Comparison of ENCODE assay signal across 8 mouse cellular contexts in genomic region chr2:29803400-29803831, GRCm38 (mm10). TPM values are rescaled to one million over a fixed set of nuclear protein-coding genes. Genes with fewer than 3 reads are reported as not detected.
DNase-seq lines count a peak whose midpoint lies in the region; ATAC-seq and TF ChIP-seq lines count a peak whose summit lies in the region.

No protein-coding gene starts in this region.

- WGBS in cerebellum, adult 2 months = 9% methylated on average over 6 of the region's 6 CpGs
- WGBS in bone marrow, adult 2 months = 33% methylated on average over 6 of the region's 6 CpGs
- WGBS in forebrain, embryonic 14.5 days = 22% methylated on average over 6 of the region's 6 CpGs
- 20% methylated on average over 6 of the region's 6 CpGs for WGBS in kidney, embryonic 16.5 days
- WGBS in macrophage (ENCODE audit: missing documents) = 48% methylated on average over 6 of the region's 6 CpGs

- peak overlapping the region; percentile 57 for H3K4me2 ChIP-seq in forebrain, embryonic 14.5 days (ENCODE audit: low read length)
- peak overlapping the region; percentile 91 for H3K4me2 ChIP-seq in kidney, embryonic 16.5 days (replicated peaks; ENCODE audit: low read depth, low read length)

- peak overlapping the region; percentile 73 for H3K27ac ChIP-seq in cerebellum, adult 2 months (ENCODE audit: insufficient read depth, low read length)
- H3K27ac ChIP-seq in bone marrow, adult 2 months (ENCODE audit: control insufficient read depth, insufficient read depth, low read depth, low read length, poor library complexity) = no peak overlapping the region
- H3K27ac ChIP-seq in forebrain, embryonic 14.5 days (ENCODE audit: low read depth, low read length) = 0 out of 2 replicates have a peak overlapping the region, but pooled peaks have one; percentile 88
- H3K27ac ChIP-seq in kidney, embryonic 16.5 days (ENCODE audit: low read length) = peak overlapping the region; percentile 43; the same call in 1 of the 2 replicates
- no peak overlapping the region for H3K27ac ChIP-seq in macrophage

- no peaks in the 10 kb centered on the region for H3K27me3 ChIP-seq in cerebellum, adult 2 months (ENCODE audit: control insufficient read depth, insufficient read depth, low read length)
- no peaks in the 10 kb centered on the region for H3K27me3 ChIP-seq in forebrain, embryonic 14.5 days (replicated peaks; ENCODE audit: control insufficient read depth, insufficient read depth, low read length)
- H3K27me3 ChIP-seq in kidney, embryonic 16.5 days (ENCODE audit: insufficient read depth, low read length) = no peaks in the 10 kb centered on the region

- H3K79me2 ChIP-seq in macrophage (ENCODE audit: inconsistent target) = no peaks in the 10 kb centered on the region

- ATAC-seq in cerebellum, adult (ENCODE audit: insufficient number of reproducible peaks, low FRiP score, low TSS enrichment) = no peak
- ATAC-seq in forebrain, embryonic 14.5 days = no peak
- ATAC-seq in kidney, embryonic 16.5 days (ENCODE audit: low FRiP score, low TSS enrichment) = peak; percentile 52; the same call in 1 of the 2 replicates

- peaks cover 43% of the 10 kb centered on the region for H3K36me3 ChIP-seq in forebrain, embryonic 14.5 days (ENCODE audit: control insufficient read depth, insufficient read depth, low read length)
- H3K36me3 ChIP-seq in kidney, embryonic 16.5 days (ENCODE audit: insufficient read depth, low read length) = peaks cover 27% of the 10 kb centered on the region
- peaks cover 28% of the 10 kb centered on the region; the same call in 1 of the 2 replicates for H3K36me3 ChIP-seq in macrophage (ENCODE audit: inconsistent target)

- peak; percentile 41; the same call in 1 of the 2 replicates for TF ChIP-seq CTCF in cerebellum, adult 2 months (IDR thresholded peaks at IDR 0.05; ENCODE audit: borderline replicate concordance, insufficient read depth, low read depth, low read length)
- TF ChIP-seq CTCF in bone marrow, adult 2 months (IDR thresholded peaks at IDR 0.05; ENCODE audit: control insufficient read depth, insufficient read depth, low read length) = peak; percentile 53; the same call in 1 of the 2 replicates

- no peaks in the 10 kb centered on the region for H3K9me3 ChIP-seq in forebrain, embryonic 14.5 days (replicated peaks; ENCODE audit: control insufficient read depth, low read length)
- H3K9me3 ChIP-seq in kidney, embryonic 16.5 days (ENCODE audit: low read length) = no peaks in the 10 kb centered on the region

- H3K4me1 ChIP-seq in cerebellum, adult 2 months (ENCODE audit: control insufficient read depth, insufficient read depth, low read length) = no peaks in the 10 kb centered on the region; the same call in 1 of the 2 replicates
- no peaks in the 10 kb centered on the region for H3K4me1 ChIP-seq in bone marrow, adult 2 months (ENCODE audit: control insufficient read depth, insufficient read depth, low read length)
- H3K4me1 ChIP-seq in forebrain, embryonic 14.5 days (ENCODE audit: control insufficient read depth, insufficient read depth, low read length) = peaks cover 9% of the 10 kb centered on the region
- H3K4me1 ChIP-seq in kidney, embryonic 16.5 days (ENCODE audit: insufficient read depth, low read length) = peaks cover 7% of the 10 kb centered on the region

- H3K4me3 ChIP-seq in cerebellum, adult 2 months (replicated peaks; ENCODE audit: insufficient read depth, low read depth, low read length) = peak overlapping the region; percentile 75
- peak overlapping the region; percentile 76 for H3K4me3 ChIP-seq in bone marrow, adult 2 months (replicated peaks; ENCODE audit: control insufficient read depth, low read depth, low read length)
- H3K4me3 ChIP-seq in forebrain, embryonic 14.5 days (ENCODE audit: low read depth, low read length) = peak overlapping the region; percentile 77
- peak overlapping the region; percentile 89 for H3K4me3 ChIP-seq in kidney, embryonic 16.5 days (ENCODE audit: low read length)
- H3K4me3 ChIP-seq in macrophage (ENCODE audit: inconsistent target) = peak overlapping the region; percentile 67

- TF ChIP-seq POLR2A in cerebellum, adult 2 months (IDR thresholded peaks at IDR 0.05; ENCODE audit: borderline replicate concordance, insufficient read depth, low read length) = no peak
- TF ChIP-seq POLR2A in bone marrow, adult 2 months (IDR thresholded peaks at IDR 0.05; ENCODE audit: borderline replicate concordance, control insufficient read depth, low read depth, low read length) = no peak

- peak; percentile 49 to 60 for DNase-seq in cerebellum, adult 2 months
- DNase-seq in forebrain, embryonic 14.5 days (ENCODE audit: low spot score) = peak; percentile 18
- peak; percentile 22 to 29 for DNase-seq in thymus, postnatal 10 days (ENCODE audit: low spot score in 2 of 2)
- no peak for DNase-seq in urinary bladder, postnatal 10 days (ENCODE audit: low spot score)

- H3K9ac ChIP-seq in forebrain, embryonic 14.5 days (ENCODE audit: low read length) = peak overlapping the region; percentile 92
- peak overlapping the region; percentile 87 for H3K9ac ChIP-seq in kidney, embryonic 16.5 days (replicated peaks; ENCODE audit: low read length)

RNA-seq across cellular contexts. Expression of gene Slc27a4, which starts 1.0 kb away (rescaled TPM):
- 90.6 TPM in 2 replicates for polyA plus RNA-seq in cerebellum, adult 2 months (2012; rRNA removed)
- 9.7 and 30.6 TPM in 2 replicates for polyA plus RNA-seq in bone marrow, adult 2 months (2011; ENCODE audit: insufficient read depth, insufficient read length, low replicate concordance, missing spikeins)
- polyA plus RNA-seq in forebrain, embryonic 14.5 days (2014; fragmentation: Nextera tagmentation; extraction: Ambion mirVana) = 22.6 and 26.1 TPM in 2 replicates
- 16.5 and 17.7 TPM in 2 replicates for polyA plus RNA-seq in kidney, embryonic 16.5 days (2015; fragmentation: Nextera tagmentation; extraction: Ambion mirVana)
- 10 to 100 TPM in 7 of 26 experiments, 1 to 10 TPM in 19; 1.3 to 15.6 (median 6.1) TPM for total RNA-seq in macrophage (2018; cell fraction: chromatin; rRNA removed)
- total RNA-seq in macrophage (2018; cell fraction: cytosol; rRNA removed) = 10 to 100 TPM in 25 of 26 experiments, 1 to 10 TPM in 1; 8.2 to 21.1 (median 13.8) TPM
- total RNA-seq in macrophage (2018; cell fraction: nucleus; rRNA removed) = 10 to 100 TPM in 24 of 26 experiments, 1 to 10 TPM in 2; 9.0 to 23.1 (median 14.2) TPM
- 11.2 to 17.7 TPM (median 17.3 TPM) in 3 replicates for polyA plus RNA-seq in macrophage (2018)

RNA-seq across cellular contexts. Expression of gene Trub2, which starts 15.1 kb away (rescaled TPM):
- polyA plus RNA-seq in cerebellum, adult 2 months (2012; rRNA removed) = 39.9 and 42.8 TPM in 2 replicates
- 17.8 and 20.9 TPM in 2 replicates for polyA plus RNA-seq in bone marrow, adult 2 months (2011; ENCODE audit: insufficient read depth, insufficient read length, low replicate concordance, missing spikeins)
- polyA plus RNA-seq in forebrain, embryonic 14.5 days (2014; fragmentation: Nextera tagmentation; extraction: Ambion mirVana) = 26.8 and 31.1 TPM in 2 replicates
- polyA plus RNA-seq in kidney, embryonic 16.5 days (2015; fragmentation: Nextera tagmentation; extraction: Ambion mirVana) = 42.4 and 45.7 TPM in 2 replicates
- total RNA-seq in macrophage (2018; cell fraction: chromatin; rRNA removed) = 100 to 1,000 TPM in 7 of 26 experiments, 10 to 100 TPM in 19; 27.3 to 139 (median 73.3) TPM
- 10 to 100 TPM in 17 of 26 experiments, 1 to 10 TPM in 9; 5.3 to 17.3 (median 12.3) TPM for total RNA-seq in macrophage (2018; cell fraction: cytosol; rRNA removed)
- 100 to 1,000 TPM in 2 of 26 experiments, 10 to 100 TPM in 24; 13.1 to 107 (median 39.2) TPM for total RNA-seq in macrophage (2018; cell fraction: nucleus; rRNA removed)
- polyA plus RNA-seq in macrophage (2018) = 13.8 to 16.1 TPM (median 15.3 TPM) in 3 replicates

RNA-seq across cellular contexts. Expression of gene Coq4, which starts 16.1 kb away (rescaled TPM):
- 28.2 TPM in 2 replicates for polyA plus RNA-seq in cerebellum, adult 2 months (2012; rRNA removed)
- polyA plus RNA-seq in bone marrow, adult 2 months (2011; ENCODE audit: insufficient read depth, insufficient read length, low replicate concordance, missing spikeins) = 6.9 and 11.9 TPM in 2 replicates
- polyA plus RNA-seq in forebrain, embryonic 14.5 days (2014; fragmentation: Nextera tagmentation; extraction: Ambion mirVana) = 36.0 and 37.5 TPM in 2 replicates
- polyA plus RNA-seq in kidney, embryonic 16.5 days (2015; fragmentation: Nextera tagmentation; extraction: Ambion mirVana) = 44.7 and 46.1 TPM in 2 replicates
- 10 to 100 TPM in 11 of 26 experiments, 1 to 10 TPM in 15; 1.3 to 26.3 (median 5.9) TPM for total RNA-seq in macrophage (2018; cell fraction: chromatin; rRNA removed)
- total RNA-seq in macrophage (2018; cell fraction: cytosol; rRNA removed) = 1 to 10 TPM; 3.2 to 6.0 (median 4.2) TPM
- 10 to 100 TPM in 3 of 26 experiments, 1 to 10 TPM in 23; 1.6 to 18.9 (median 4.7) TPM for total RNA-seq in macrophage (2018; cell fraction: nucleus; rRNA removed)
- polyA plus RNA-seq in macrophage (2018) = 2.9 to 7.5 TPM (median 5.4 TPM) in 3 replicates

RNA-seq across cellular contexts. Expression of gene Urm1, which starts 16.5 kb away (rescaled TPM):
- polyA plus RNA-seq in cerebellum, adult 2 months (2012; rRNA removed) = 78.6 and 89.6 TPM in 2 replicates
- polyA plus RNA-seq in bone marrow, adult 2 months (2011; ENCODE audit: insufficient read depth, insufficient read length, low replicate concordance, missing spikeins) = 14.8 and 22.3 TPM in 2 replicates
- 20.7 and 21.0 TPM in 2 replicates for polyA plus RNA-seq in forebrain, embryonic 14.5 days (2014; fragmentation: Nextera tagmentation; extraction: Ambion mirVana)
- 27.5 and 31.1 TPM in 2 replicates for polyA plus RNA-seq in kidney, embryonic 16.5 days (2015; fragmentation: Nextera tagmentation; extraction: Ambion mirVana)
- 10 to 100 TPM; 19.6 to 51.0 (median 33.2) TPM for total RNA-seq in macrophage (2018; cell fraction: chromatin; rRNA removed)
- 10 to 100 TPM; 16.7 to 41.3 (median 27.7) TPM for total RNA-seq in macrophage (2018; cell fraction: cytosol; rRNA removed)
- total RNA-seq in macrophage (2018; cell fraction: nucleus; rRNA removed) = 10 to 100 TPM; 14.1 to 42.2 (median 25.0) TPM
- polyA plus RNA-seq in macrophage (2018) = 21.1 to 24.9 TPM (median 24.4 TPM) in 3 replicates

RNA-seq across cellular contexts. Expression of gene Gm13547, which starts 44.3 kb away (rescaled TPM):
- polyA plus RNA-seq in cerebellum, adult 2 months (2012; rRNA removed) = not detected in 2 replicates
- polyA plus RNA-seq in bone marrow, adult 2 months (2011; ENCODE audit: insufficient read depth, insufficient read length, low replicate concordance, missing spikeins) = not detected in 2 replicates
- polyA plus RNA-seq in forebrain, embryonic 14.5 days (2014; fragmentation: Nextera tagmentation; extraction: Ambion mirVana) = not detected in 2 replicates
- not detected in 2 replicates for polyA plus RNA-seq in kidney, embryonic 16.5 days (2015; fragmentation: Nextera tagmentation; extraction: Ambion mirVana)
- total RNA-seq in macrophage (2018; cell fraction: chromatin; rRNA removed) = not detected
- not detected for total RNA-seq in macrophage (2018; cell fraction: cytosol; rRNA removed)
- not detected for total RNA-seq in macrophage (2018; cell fraction: nucleus; rRNA removed)
- polyA plus RNA-seq in macrophage (2018) = not detected in 3 replicates

Comparison
In these comparisons a context has a peak if more than half of its experiments do, and no peak if none do; other contexts are left out.
1. H3K27ac ChIP-seq: peak in cerebellum, adult 2 months (single experiment), forebrain, embryonic 14.5 days (single experiment) and kidney, embryonic 16.5 days (single experiment); none in bone marrow, adult 2 months (single experiment) and macrophage (single experiment).
2. Peak in every context shown above with its lines, with median percentiles within 50 percentile points of each other: H3K4me3 ChIP-seq.